Mouse (Mus musculus): ENCODE data around the gene Cyp2w1. TPM values are rescaled to one million over a fixed set of nuclear protein-coding genes. Genes with fewer than 3 reads are reported as not detected.

Cyp2w1 gene
- total and polyA plus RNA-seq, 2 experiments from 2014 or later, result not detected

DNA sequence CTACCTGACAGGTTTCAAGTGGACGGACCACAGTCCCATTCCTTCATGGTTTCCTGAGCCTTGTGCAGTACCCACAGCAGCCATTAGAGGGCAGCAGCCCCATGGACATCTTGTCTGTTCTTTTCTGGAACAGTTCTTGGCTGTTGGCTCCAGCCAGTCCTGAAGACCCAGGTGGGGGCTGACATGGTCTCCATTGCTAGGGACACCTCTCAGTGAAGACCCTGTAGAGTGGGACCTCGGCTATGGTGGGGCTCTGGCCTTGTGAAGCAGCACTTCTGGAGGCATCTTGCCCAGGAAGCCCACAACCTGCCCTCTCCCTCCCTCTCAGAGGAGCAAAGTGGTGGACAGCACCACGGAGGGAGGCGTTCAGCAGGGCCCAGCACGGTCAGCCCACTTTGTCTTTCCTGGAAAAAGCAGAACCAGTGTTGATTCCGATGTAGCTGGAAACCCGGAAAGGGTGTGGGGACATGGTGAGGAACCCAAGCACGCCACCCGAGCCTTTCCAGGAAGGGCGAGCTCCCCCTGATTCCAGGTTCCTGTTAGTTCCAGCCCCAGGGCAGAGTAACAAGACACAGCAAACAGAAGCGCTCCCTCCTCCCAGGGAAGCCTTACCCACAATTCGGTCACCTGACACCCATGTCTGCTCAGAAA is 12.0 kb downstream of the Cyp2w1 start:
- peak; percentile 99 for TF ChIP-seq CTCF (IDR thresholded peaks at IDR 0.05)
- peak; percentile 91 for DNase-seq (ENCODE audit: low spot score)
- WGBS, result 35% methylated on average over 12 of the region's 12 CpGs

DNA sequence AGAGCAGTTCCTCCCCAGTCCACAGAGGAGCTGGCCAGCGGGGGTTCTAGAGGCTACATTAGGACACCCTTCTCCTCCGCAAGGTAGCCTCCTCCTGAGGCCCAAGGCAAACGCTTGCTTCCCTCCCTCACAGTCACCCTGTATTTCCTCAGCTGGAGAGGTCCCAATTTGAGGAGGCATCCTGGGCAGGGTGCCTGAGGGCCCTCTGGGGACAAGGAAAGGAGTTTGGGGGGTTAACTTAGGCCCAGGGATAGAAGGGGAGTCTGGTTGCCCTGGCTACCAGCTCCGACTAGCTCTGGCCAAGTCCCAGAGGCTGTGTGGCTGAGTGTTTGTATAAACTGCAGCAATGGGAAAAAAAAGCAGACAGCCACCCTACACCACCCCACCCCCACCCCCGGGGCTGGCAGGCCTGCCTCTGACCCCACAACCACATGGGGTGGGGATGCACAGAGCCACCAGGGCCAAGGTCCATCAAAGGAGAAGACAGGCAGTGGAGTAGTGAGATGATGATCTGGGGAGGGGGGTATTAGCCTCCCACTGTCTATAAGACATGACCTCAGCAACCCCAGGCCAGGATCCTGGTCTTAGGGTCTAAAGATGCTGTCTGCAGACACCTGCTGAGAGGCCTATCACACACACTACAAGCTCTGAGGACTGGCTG is 12.6 kb downstream of the Cyp2w1 start:
- Histone ChIP-seq H3K27me3 (ENCODE audit: insufficient read depth, low read length) (no peaks in the 10 kb centered on the region), H3K27ac (ENCODE audit: low read depth, low read length) (peak overlapping the region; percentile 52; the same call in 1 of the 2 replicates), H3K36me3 (ENCODE audit: insufficient read depth, low read length) (peaks cover 15% of the 10 kb centered on the region; the same call in 1 of the 2 replicates), H3K4me1 (ENCODE audit: insufficient read depth, low read length) (no peaks in the 10 kb centered on the region), H3K4me3 (ENCODE audit: low read depth, low read length) (no peak overlapping the region), H3K9me3 (ENCODE audit: low read length) (no peaks in the 10 kb centered on the region), H3K4me2 (ENCODE audit: low read depth, low read length, poor library complexity, severe bottlenecking) (no peak overlapping the region), H3K9ac (replicated peaks; ENCODE audit: low read length, poor library complexity, severe bottlenecking) (no peak overlapping the region)
- 39% methylated on average over 5 of the region's 5 CpGs for WGBS
- ATAC-seq (ENCODE audit: low FRiP score) (peak; percentile 56; the same call in 1 of the 2 replicates), DNase-seq (ENCODE audit: low spot score) (peak; percentile 58)
- TF ChIP-seq CTCF (IDR thresholded peaks at IDR 0.05), result no peak

More for the DNA sequence above, 12.0 kb downstream of the Cyp2w1 start:
- Histone ChIP-seq H3K9ac (replicated peaks; ENCODE audit: low read length, poor library complexity, severe bottlenecking) (0 out of 2 replicates have a peak overlapping the region, but pooled peaks have one; percentile 24), H3K27me3 (ENCODE audit: insufficient read depth, low read length) (no peaks in the 10 kb centered on the region), H3K4me2 (ENCODE audit: low read depth, low read length, poor library complexity, severe bottlenecking) (0 out of 2 replicates have a peak overlapping the region, but pooled peaks have one; percentile 9), H3K4me3 (ENCODE audit: low read depth, low read length) (no peak overlapping the region), H3K27ac (ENCODE audit: low read depth, low read length) (peak overlapping the region; percentile 52; the same call in 1 of the 2 replicates), H3K4me1 (ENCODE audit: insufficient read depth, low read length) (no peaks in the 10 kb centered on the region), H3K9me3 (ENCODE audit: low read length) (no peaks in the 10 kb centered on the region), H3K36me3 (ENCODE audit: insufficient read depth, low read length) (peaks cover 16% of the 10 kb centered on the region; the same call in 1 of the 2 replicates)
- ATAC-seq (ENCODE audit: low FRiP score), result peak; percentile 69

DNA sequence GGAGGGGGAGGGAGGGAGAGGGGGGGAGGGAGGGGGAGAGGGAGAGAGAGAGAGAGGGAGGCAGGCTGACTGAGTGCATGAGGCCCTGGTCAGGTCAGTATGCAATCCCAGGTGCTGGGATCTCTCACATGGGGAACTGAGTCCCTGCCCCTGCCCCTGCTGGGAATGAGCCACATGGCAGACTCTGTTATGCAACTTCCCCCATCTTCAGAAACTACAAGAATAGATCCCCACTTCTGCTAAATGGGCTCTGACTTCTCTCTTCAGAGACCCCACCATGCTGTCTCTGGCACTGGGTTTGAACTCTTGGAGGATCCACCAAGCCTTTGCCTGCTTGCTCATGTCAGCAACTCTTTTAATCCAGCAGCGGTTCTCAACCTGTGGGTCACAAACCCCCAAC is 13.4 kb downstream of the Cyp2w1 start:
- Histone ChIP-seq H3K27me3 (ENCODE audit: insufficient read depth, low read length) (no peaks in the 10 kb centered on the region), H3K4me1 (ENCODE audit: insufficient read depth, low read length) (no peaks in the 10 kb centered on the region), H3K9ac (replicated peaks; ENCODE audit: low read length, poor library complexity, severe bottlenecking) (no peak overlapping the region), H3K36me3 (ENCODE audit: insufficient read depth, low read length) (peaks cover 8% of the 10 kb centered on the region; the same call in 1 of the 2 replicates), H3K27ac (ENCODE audit: low read depth, low read length) (no peak overlapping the region), H3K9me3 (ENCODE audit: low read length) (no peaks in the 10 kb centered on the region), H3K4me3 (ENCODE audit: low read depth, low read length) (no peak overlapping the region), H3K4me2 (ENCODE audit: low read depth, low read length, poor library complexity, severe bottlenecking) (no peak overlapping the region)
- DNase-seq (ENCODE audit: low spot score) (no peak), ATAC-seq (ENCODE audit: low FRiP score) (no peak)
- WGBS, result 70% methylated on average over 1 of the region's 1 CpGs
- no peak for TF ChIP-seq CTCF (IDR thresholded peaks at IDR 0.05)

DNA sequence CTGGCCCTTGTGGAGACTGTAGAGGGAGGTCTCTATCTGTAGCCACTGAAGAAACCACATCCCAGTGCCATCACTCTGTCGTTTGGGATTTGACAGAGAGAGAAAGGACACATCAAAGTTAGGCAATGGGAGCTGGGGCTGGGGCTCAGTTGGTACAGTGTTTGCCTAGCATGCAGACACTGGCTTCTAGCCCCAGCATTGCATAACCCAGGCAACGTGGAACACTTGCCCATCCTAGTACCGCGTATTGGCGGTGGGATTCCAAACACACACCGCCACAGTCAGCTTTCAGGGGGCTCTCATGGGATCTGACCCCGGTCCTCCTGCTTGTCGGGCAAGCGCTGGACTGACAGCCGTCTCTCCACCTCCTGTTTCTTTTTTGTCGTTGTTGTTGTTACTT is 14.1 kb downstream of the Cyp2w1 start:
- Histone ChIP-seq H3K9me3 (ENCODE audit: low read length) (no peaks in the 10 kb centered on the region), H3K4me2 (ENCODE audit: low read depth, low read length, poor library complexity, severe bottlenecking) (no peak overlapping the region), H3K27me3 (ENCODE audit: insufficient read depth, low read length) (no peaks in the 10 kb centered on the region), H3K9ac (replicated peaks; ENCODE audit: low read length, poor library complexity, severe bottlenecking) (no peak overlapping the region), H3K36me3 (ENCODE audit: insufficient read depth, low read length) (peaks cover 8% of the 10 kb centered on the region; the same call in 1 of the 2 replicates), H3K4me1 (ENCODE audit: insufficient read depth, low read length) (no peaks in the 10 kb centered on the region), H3K4me3 (ENCODE audit: low read depth, low read length) (no peak overlapping the region), H3K27ac (ENCODE audit: low read depth, low read length) (no peak overlapping the region)
- no peak for TF ChIP-seq CTCF (IDR thresholded peaks at IDR 0.05)
- ATAC-seq (ENCODE audit: low FRiP score) (no peak), DNase-seq (ENCODE audit: low spot score) (no peak)
- WGBS, result 72% methylated on average over 11 of the region's 11 CpGs

DNA sequence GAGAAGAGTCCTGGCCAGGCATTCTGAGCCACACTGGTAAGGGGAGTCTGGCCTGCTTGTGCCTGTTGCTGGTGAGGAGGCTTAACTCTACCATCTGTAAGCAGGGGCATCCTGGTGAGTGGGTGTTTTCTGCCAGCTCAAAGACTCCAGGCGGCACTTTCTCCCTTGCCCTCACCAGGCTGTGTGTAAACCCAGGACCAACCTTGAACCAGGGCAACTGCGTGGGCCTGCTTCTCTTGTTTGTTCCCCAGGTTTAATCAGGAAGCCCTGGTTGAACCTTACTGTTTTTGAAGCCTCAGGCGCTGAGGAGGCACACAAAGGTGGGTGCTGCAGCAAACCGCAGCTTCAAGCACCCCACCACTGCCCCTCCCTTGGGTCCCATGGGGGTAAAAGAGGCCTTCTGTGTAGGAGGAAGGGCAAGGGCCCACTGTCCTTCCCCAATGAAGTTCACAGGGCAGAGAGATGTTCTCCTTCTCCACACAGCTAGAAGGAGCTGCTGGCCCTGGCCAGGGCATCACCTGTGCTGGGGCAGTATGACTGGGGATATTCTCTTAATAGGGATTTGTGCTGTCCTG is 15.6 kb downstream of the Cyp2w1 start:
- no peak for TF ChIP-seq CTCF (IDR thresholded peaks at IDR 0.05)
- DNase-seq (ENCODE audit: low spot score), result no peak
- H3K4me2 ChIP-seq (ENCODE audit: low read depth, low read length, poor library complexity, severe bottlenecking), result no peak overlapping the region
- H3K27me3 ChIP-seq (ENCODE audit: insufficient read depth, low read length), result no peaks in the 10 kb centered on the region
- H3K4me3 ChIP-seq (ENCODE audit: low read depth, low read length), result no peak overlapping the region
- H3K9ac ChIP-seq (replicated peaks; ENCODE audit: low read length, poor library complexity, severe bottlenecking), result no peak overlapping the region
- H3K36me3 ChIP-seq (ENCODE audit: insufficient read depth, low read length), result 0 out of 2 replicates have a peak, but pooled peaks cover under 1% of the 10 kb centered on the region
- H3K4me1 ChIP-seq (ENCODE audit: insufficient read depth, low read length), result 0 out of 2 replicates have a peak, but pooled peaks cover 4% of the 10 kb centered on the region
- no peaks in the 10 kb centered on the region for H3K9me3 ChIP-seq (ENCODE audit: low read length)
- H3K27ac ChIP-seq (ENCODE audit: low read depth, low read length), result no peak overlapping the region
- no peak for ATAC-seq (ENCODE audit: low FRiP score)
- WGBS, result 92% methylated on average over 4 of the region's 4 CpGs

Data from midbrain, postnatal 0 days (tissue).